21 mouse cellular contexts compared by ENCODE assay signal in genomic region chr4:78160451-78160850, GRCm38 (mm10). TPM values are rescaled to one million over a fixed set of nuclear protein-coding genes. Genes with fewer than 3 reads are reported as not detected.
DNase-seq lines count a peak whose midpoint lies in the region; ATAC-seq lines count a peak whose summit lies in the region.
"Had no signal": no experiment of that assay in that cellular context is flagged by ENCODE, and none has a peak within 500 bp of the region (broad histone marks: within the 10 kb centered on the region; RNA-seq: fewer than 3 reads in every experiment).

No protein-coding gene starts in this region.

- H3K27ac ChIP-seq in intestine, embryonic 15.5 days: no peak overlapping the region
- no peak overlapping the region for H3K27ac ChIP-seq in neural tube, embryonic 15.5 days (replicated peaks)
- H3K27ac ChIP-seq: embryonic facial prominence, embryonic 10.5 days; embryonic facial prominence, embryonic 12.5 days; forebrain, embryonic 13.5 days; forebrain, embryonic 15.5 days had no signal

- no peaks in the 10 kb centered on the region for H3K27me3 ChIP-seq in intestine, embryonic 15.5 days (replicated peaks)
- H3K27me3 ChIP-seq in neural tube, embryonic 15.5 days (replicated peaks): no peaks in the 10 kb centered on the region
- H3K27me3 ChIP-seq: embryonic facial prominence, embryonic 12.5 days; forebrain, embryonic 13.5 days; forebrain, embryonic 15.5 days; Patski had no signal

- peak; percentile 70; the same call in 1 of the 2 replicates for ATAC-seq in frontal cortex, adult (ENCODE audit: low TSS enrichment)
- no peak for ATAC-seq in intestine, embryonic 15.5 days
- ATAC-seq in neural tube, embryonic 15.5 days (ENCODE audit: low FRiP score): no peak
- ATAC-seq: activated CD4-positive, CD25-positive, alpha-beta regulatory T cell, adult 4 months; forebrain, embryonic 13.5 days; forebrain, embryonic 15.5 days; forebrain, postnatal 0 days; Patski had no signal

- no peaks in the 10 kb centered on the region for H3K36me3 ChIP-seq in intestine, embryonic 15.5 days
- no peaks in the 10 kb centered on the region for H3K36me3 ChIP-seq in neural tube, embryonic 15.5 days
- H3K36me3 ChIP-seq: embryonic facial prominence, embryonic 10.5 days; embryonic facial prominence, embryonic 12.5 days; forebrain, embryonic 15.5 days had no signal

- WGBS in intestine, embryonic 15.5 days: 82% methylated on average over 3 of the region's 3 CpGs
- WGBS in neural tube, embryonic 15.5 days: 76% methylated on average over 3 of the region's 3 CpGs

- H3K9ac ChIP-seq in intestine, embryonic 15.5 days: no peak overlapping the region
- no peak overlapping the region for H3K9ac ChIP-seq in neural tube, embryonic 15.5 days (replicated peaks)
- H3K9ac ChIP-seq: embryonic facial prominence, embryonic 12.5 days; forebrain, embryonic 13.5 days; forebrain, embryonic 15.5 days; forebrain, postnatal 0 days had no signal

- H3K4me3 ChIP-seq in intestine, embryonic 15.5 days (replicated peaks): no peak overlapping the region
- no peak overlapping the region for H3K4me3 ChIP-seq in neural tube, embryonic 15.5 days (replicated peaks)
- H3K4me3 ChIP-seq: embryonic facial prominence, embryonic 10.5 days; embryonic facial prominence, embryonic 12.5 days; forebrain, embryonic 13.5 days; forebrain, embryonic 15.5 days had no signal

- no peaks in the 10 kb centered on the region for H3K9me3 ChIP-seq in intestine, embryonic 15.5 days
- H3K9me3 ChIP-seq in neural tube, embryonic 15.5 days (replicated peaks): no peaks in the 10 kb centered on the region
- H3K9me3 ChIP-seq: embryonic facial prominence, embryonic 10.5 days; embryonic facial prominence, embryonic 12.5 days; forebrain, embryonic 13.5 days; forebrain, embryonic 15.5 days had no signal

- no peaks in the 10 kb centered on the region for H3K4me1 ChIP-seq in intestine, embryonic 15.5 days (replicated peaks)
- H3K4me1 ChIP-seq in neural tube, embryonic 15.5 days: no peaks in the 10 kb centered on the region
- H3K4me1 ChIP-seq: embryonic facial prominence, embryonic 10.5 days; embryonic facial prominence, embryonic 12.5 days; forebrain, embryonic 13.5 days; forebrain, embryonic 15.5 days had no signal

- DNase-seq in adrenal gland, adult 8-10 months: peak; percentile 30
- no peak for DNase-seq in adrenal gland, postnatal 4 days (ENCODE audit: low spot score in 2 of 2)
- DNase-seq in frontal cortex, postnatal 25 days (ENCODE audit: low spot score in 2 of 2): no peak
- peak; percentile 31 for DNase-seq in adrenal gland, postnatal 14 days
- peak; percentile 67 for DNase-seq in brain, adult 2 months (ENCODE audit: low read depth, low spot score)
- DNase-seq: cerebellum, adult 11-12 months; cerebellum, adult 2 months; cerebellum, adult 9-10 months; cerebellum, postnatal 10 days; cerebellum, postnatal 25 days; forebrain, postnatal 0 days had no signal

- no peak overlapping the region for H3K4me2 ChIP-seq in intestine, embryonic 15.5 days (replicated peaks)
- no peak overlapping the region for H3K4me2 ChIP-seq in neural tube, embryonic 15.5 days
- H3K4me2 ChIP-seq: embryonic facial prominence, embryonic 12.5 days; forebrain, embryonic 13.5 days; forebrain, embryonic 15.5 days had no signal

RNA-seq across cellular contexts. Expression of gene Ptprd, which starts 51.3 kb away (rescaled TPM):
- total RNA-seq in adrenal gland, adult 8-10 months (2022): 100 to 1,000 TPM in 2 of 4 experiments, 10 to 100 TPM in 2; 87.5 to 122 (median 105) TPM
- total RNA-seq in adrenal gland, postnatal 4 days (2021): 100 to 1,000 TPM; 107 to 116 TPM
- total RNA-seq in adrenal gland, postnatal 14 days (2021): 84.3 and 101 TPM in 2 replicates
- polyA plus RNA-seq in intestine, embryonic 15.5 days (2015; fragmentation: Nextera tagmentation; extraction: Ambion mirVana): 12.9 and 14.0 TPM in 2 replicates
- polyA plus RNA-seq in neural tube, embryonic 15.5 days (2015; fragmentation: Nextera tagmentation; extraction: Ambion mirVana): 77.2 and 96.1 TPM in 2 replicates
- total RNA-seq: MEL had no signal
- polyA plus RNA-seq: activated CD4-positive, CD25-positive, alpha-beta regulatory T cell, adult 4 months had no signal

Comparison
In these comparisons a context has a peak if more than half of its experiments do, and no peak if none do; other contexts are left out.
1. DNase-seq: peak in adrenal gland, adult 8-10 months (single experiment), adrenal gland, postnatal 14 days (single experiment) and brain, adult 2 months (single experiment); none in adrenal gland, postnatal 4 days (0 of 2) and frontal cortex, postnatal 25 days (0 of 2).